Mouse (Mus musculus) common myeloid progenitor, adult 5-6 weeks (primary cell): ENCODE data around the gene Epb41l5. TPM values are rescaled to one million over a fixed set of nuclear protein-coding genes. Genes with fewer than 3 reads are reported as not detected.
A peak's percentile ranks its signal among the peaks of the same experiment; 100 is the strongest.

ENCODE experiments used
- ATAC-seq: replicated peaks from 2 replicates; pipeline ENCODE4 v1.8.0; 2016; ENCODE audit warnings: low read depth, mild to moderate bottlenecking, moderate TSS enrichment, inconsistent platforms; ENCODE audit not compliant: poor library complexity, severe bottlenecking
- total RNA-seq: library from RNA; stranded (forward); fragments of 200-1000, 187-1606 nt; gene quantifications from 2 replicates; pipeline ENCODE4 v1.2.3, GENCODE M21; 2017

The Epb41l5 gene
- 2.1 and 7.8 TPM in 2 replicates for total RNA-seq

- ATAC-seq, result peak; percentile 88
These were observed at the start of gene Epb41l5 for GRCm38 (mm10) chr1:119648205-119649111. Gene Epb41l5 (minus strand): TSS chr1:119649000.

DNA sequence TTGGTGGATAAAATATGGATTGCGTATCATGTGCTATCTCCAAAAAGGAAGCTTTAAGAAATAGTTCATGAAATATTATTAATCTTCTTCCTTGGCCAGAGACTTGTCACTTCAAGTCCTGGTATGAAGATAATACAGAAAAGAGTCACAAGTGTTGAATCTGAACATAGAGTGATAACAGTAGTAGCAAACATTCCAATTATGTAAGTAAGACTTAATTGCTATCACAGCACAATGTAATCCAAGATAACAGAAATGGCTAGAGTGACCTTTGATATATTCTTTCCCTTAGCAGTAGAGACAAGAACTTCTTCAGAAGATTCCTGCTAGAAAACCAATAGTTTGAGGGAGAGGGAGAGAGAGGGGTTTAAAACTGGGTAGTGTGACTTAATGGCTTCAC lies 48.1 kb upstream of the Epb41l5 start:
- ATAC-seq, result no peak

- ATAC-seq, result peak; percentile 77
These were observed 37.2 kb upstream of the Epb41l5 start for GRCm38 (mm10) chr1:119685773-119686558.

DNA sequence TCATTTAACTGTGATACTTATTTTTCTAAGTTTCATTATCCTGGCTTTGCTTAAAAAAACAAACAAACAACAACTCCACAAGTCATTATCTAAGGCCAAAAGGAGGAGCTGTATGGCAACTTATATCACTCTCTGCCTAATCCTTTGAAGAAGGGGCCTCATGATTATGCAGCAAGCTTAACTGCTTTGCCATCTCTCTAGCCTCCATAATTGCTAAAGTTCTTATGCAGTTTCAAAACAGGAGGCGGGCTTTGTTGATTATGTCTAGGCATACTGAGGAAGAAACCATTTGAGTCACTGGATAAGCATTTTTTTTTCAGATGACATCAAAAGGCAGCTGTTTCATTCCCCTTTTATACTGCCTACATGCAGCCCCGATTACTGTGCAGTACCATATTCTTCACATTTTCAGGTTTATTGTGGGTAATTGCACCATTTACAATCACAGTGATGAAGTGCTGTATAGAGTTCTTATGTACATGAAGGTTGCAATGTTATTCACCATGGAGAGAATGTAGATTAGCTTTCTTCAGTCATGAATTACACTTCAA lies 32.9 kb upstream of the Epb41l5 start:
- ATAC-seq, result no peak

GRCm38 (mm10) chr1:119674984-119675383 lies 26.2 kb upstream of the Epb41l5 start:
- peak; percentile 92 for ATAC-seq

DNA sequence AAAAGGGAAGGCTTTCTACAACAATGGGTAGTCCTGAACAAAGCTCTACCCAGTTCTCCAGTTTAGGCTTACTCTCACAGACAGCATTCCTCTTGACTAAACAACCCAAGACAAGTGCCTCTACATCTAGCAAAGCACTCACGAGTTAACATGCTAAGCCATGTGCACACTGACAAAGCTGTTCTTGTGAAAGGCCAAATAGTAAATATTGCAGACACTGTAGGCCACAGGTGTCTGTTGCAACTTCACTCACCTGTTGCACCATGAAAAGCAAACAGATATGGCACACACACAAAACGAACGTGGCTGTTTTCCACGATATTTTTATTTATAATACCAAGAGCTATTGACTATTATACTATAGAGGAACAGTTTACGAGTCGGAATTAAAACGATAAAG lies 18.1 kb upstream of the Epb41l5 start:
- ATAC-seq, result no peak

DNA sequence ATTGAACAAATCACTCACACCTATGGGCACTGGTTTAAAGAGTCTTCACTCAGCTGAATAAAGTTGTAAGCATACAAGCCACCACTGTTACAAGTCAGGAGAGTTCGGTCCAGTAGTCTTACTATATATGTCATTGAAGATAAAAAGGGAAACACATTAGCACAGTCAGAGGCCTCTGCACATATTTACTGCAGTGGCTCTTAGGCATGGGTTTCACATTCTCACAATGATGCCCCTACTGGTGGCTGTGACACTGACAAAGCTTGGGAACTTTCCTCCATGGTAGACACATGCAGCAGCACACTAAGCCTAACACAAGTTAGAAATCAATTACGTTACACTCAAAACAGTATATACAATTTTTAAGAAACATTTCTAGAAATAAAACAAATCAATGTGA lies 5.5 kb upstream of the Epb41l5 start:
- peak; percentile 72; the same call in 1 of the 2 replicates for ATAC-seq

DNA sequence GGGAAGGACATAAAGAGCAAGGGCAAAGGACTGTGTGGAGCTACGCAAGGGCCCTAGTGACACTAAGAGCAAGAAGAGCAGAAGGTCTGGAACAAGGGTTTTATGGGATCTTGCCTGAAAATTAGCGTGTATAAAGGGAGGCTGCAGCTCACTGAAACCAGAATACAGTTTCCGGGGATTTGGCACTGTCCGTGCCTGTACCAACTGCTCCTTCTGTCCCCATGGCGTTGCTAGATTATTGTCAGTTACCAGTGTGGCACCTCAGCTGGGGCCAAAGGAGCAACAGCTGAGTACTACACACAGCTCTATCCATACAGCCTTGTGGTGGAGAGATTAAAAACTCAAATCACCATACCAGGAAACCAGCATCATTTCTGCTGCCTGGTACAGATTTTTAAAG lies 1.6 kb upstream of the Epb41l5 start:
- no peak for ATAC-seq

DNA sequence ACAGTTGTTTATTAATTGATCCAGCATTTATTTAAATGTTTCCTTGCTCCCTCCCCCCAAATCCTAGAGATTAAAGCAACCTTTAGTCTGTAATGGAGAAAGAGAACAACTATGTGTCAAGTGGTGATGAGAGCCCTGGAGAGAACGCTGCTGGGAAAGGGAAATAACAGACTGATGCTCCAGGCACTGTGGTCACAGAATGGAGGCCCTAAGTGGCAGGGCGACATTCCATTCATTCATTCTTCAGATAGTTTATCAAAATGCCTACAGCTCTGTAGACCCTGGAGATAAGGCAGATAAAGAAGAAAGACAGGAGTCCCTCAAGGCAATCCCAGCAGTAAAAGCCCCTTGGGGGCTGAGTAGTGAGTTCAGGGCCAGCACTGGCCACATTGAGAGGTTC lies 827 bp upstream of the Epb41l5 start:
- ATAC-seq, result no peak

GRCm38 (mm10) chr1:119646356-119646755 lies 2.4 kb downstream of the Epb41l5 start:
- no peak for ATAC-seq

DNA sequence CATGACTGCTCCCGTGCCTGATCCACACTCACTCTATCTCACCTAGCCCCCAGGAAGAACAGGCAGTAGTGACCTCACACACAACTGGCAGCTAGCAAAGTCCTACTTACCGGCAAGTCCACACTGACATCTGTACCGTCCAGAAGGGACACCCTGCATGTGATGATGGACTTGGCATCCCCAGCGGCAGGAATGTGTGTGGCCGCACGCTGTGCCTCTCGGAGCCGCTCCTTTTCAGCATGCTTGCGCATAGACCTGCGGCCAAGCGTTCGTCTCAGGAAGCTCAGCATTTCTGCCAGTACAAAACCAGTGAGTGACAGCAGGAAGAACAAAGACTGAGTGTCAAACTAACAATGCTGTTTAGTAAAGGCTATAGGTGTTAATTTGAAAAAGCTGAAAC lies 6.4 kb downstream of the Epb41l5 start:
- ATAC-seq, result peak; percentile 77

DNA sequence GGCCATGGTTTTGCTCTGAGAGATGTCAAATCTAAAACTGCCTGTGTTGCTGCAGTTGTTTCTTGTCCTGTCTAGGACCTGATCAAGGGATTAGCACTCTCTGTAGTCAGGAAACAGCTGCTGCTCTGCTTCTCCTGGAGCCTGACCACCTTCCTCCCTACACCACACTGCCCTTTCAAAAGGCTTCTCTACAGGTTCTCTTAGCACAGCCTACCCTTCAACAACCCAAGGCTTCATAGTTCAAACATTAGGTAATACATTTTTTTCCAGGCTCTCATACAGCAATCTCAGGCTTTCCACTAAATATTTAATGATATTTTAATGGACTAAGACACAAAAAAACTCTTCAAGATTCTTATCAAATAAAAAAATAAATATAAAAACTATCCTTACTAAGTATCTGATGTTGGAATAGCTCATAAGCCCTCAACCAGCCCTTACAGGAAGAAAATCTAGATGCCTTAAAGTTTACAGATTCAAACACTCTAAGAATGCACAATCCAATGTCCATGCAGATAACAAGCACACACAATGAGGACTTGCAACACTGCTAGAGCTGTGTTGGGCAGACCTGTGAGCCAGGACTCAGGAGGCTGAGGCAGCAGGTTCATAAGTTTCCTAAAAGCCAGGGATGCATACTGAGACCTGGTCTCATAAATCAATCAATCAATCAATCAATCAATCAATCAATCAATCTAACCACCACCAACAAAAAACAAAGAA lies 7.5 kb downstream of the Epb41l5 start:
- peak; percentile 50; the same call in 1 of the 2 replicates for ATAC-seq

DNA sequence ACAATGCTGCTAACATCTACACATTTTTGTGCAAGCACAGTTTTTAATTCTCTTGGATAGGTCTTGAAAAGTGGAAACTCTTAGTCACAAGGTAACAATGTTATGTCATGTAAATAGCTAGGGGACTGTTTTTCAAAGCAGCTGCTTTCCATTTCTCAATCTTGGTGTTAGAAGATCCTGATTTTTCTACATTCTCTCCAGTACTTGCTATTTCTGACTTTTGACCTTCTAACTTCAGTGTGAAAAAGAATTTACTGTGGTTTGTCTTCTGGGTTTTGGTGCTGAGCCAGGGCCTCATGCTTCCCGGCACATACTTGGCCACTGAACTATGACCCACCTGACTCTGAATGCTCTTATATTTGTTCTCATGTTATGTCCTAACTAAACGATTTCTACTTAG lies 8.8 kb downstream of the Epb41l5 start:
- ATAC-seq, result no peak

DNA sequence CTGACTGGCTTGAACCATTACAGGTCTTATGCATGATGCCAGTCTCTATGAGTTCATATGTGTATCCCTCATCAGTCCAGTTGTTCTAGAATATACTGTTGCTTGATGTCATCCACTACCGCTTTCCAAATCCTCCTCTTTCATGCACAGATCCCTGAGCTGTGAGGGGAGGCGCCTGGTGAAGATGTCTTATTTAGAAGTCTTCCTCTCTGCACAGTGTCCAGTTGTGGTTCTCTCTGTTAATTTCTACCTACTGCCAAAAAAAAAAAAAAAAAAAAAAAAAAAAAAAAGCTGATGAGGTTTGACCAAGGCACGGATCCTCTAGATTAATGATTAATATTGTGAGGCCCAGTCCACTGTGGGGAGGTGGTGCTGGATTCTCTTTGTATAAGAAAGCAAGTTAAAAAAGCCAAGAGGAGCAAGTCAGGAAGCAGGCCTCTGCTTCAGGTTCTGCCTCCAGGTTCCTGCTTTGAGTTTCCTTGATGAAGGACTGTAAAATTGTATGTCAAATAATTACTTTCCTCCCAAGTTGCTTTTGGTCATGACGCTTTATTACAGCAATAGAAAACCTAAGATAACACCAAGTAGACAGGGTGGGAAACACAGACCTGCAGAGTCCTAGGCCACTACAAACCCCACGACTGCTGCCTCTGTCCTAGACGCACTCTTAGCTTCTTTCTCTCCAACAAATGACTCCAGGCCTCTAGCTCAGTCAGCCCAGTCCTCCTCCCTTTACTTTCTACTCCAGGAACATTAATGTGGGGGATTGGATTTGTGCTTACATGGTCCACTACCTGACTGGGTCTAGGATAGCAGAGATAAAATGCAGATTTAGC lies 11.4 kb downstream of the Epb41l5 start:
- ATAC-seq, result no peak

- ATAC-seq, result no peak
These were observed 14.1 kb downstream of the Epb41l5 start for GRCm38 (mm10) chr1:119634746-119635145.

GRCm38 (mm10) chr1:119630428-119630827 lies 18.4 kb downstream of the Epb41l5 start:
- ATAC-seq, result no peak

DNA sequence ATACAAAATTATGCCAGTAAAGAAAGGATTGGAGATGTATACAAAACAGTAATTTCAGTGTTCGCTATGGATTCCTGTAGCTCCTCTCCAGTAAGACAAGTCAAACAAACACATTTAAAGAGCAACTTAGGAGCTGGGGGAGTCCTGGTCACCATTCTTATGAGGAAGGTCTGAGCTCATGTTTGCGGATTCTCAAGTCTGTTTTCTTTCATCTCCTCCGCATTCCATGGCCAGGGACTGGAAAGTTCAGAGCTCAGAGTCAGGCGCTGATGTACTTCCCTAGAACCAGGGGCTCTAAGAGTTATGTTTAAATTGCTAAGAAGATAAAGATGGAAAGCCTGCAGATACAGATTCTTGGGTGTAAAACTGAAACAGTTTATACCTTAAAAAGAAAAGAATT lies 22.0 kb downstream of the Epb41l5 start:
- no peak for ATAC-seq

GRCm38 (mm10) chr1:119624444-119624843 lies 24.4 kb downstream of the Epb41l5 start:
- no peak for ATAC-seq

DNA sequence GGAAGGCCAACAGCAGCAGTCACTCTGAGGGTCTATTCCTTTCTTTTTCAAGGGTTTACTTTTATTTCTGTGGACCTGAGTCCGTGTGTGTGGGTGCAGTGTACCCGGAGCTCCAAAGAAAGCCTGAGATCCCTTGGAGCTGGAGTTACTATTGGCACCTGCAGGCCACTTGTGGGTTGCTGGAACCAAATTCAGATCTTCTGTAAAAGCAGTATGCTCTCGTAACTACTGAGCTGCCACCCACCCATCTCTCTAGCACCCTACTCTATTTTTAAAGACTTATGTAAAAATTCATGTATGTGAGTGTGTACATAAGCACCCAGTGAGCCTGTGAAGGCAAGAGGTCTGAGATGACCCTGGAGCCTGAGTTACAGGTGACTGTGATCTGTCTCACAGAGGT lies 43.4 kb downstream of the Epb41l5 start:
- ATAC-seq, result no peak
